Mouse (Mus musculus) ovary, postnatal 14 days (tissue): ENCODE data around the gene Tnik.

ENCODE experiments used
- DNase-seq: peaks from one replicate; pipeline ENCODE4 v3.0.0; 2022; ENCODE audit warnings: low spot score

Gene Tnik

GRCm38 (mm10) chr3:28405391-28405790 lies 142.4 kb downstream of the Tnik start:
- no peak for DNase-seq

DNA sequence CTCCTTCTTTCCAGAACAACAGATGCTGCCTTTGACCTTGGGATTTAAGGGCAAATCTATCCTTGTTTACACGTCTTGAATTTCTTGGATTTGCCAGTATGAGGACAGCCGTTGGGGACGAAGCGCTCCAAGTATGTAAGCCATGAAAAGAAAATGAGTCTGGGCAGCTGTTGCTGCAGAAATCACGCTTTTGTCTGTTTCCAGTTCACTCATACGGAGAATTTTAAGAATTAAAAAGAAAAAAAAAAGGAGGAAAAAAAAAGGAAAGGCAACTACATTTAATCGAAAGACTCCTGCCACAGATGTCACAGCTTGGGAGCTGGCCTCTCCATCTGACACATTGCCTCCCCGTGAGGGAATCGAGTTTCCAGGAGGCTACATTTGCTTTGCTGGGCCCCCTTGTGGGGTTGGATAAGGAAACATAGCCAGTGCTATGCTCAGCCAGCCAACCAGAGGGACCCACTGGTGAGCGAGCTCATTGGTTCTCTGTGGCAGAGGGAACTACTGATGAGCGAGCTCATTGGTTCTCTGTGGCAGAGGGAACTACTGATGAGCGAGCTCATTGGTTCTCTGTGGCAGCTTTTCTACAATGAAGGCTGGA lies 145.9 kb downstream of the Tnik start:
- peak; percentile 7 for DNase-seq

- DNase-seq = no peak
These were observed 147.3 kb downstream of the Tnik start for GRCm38 (mm10) chr3:28410269-28410668.

DNA sequence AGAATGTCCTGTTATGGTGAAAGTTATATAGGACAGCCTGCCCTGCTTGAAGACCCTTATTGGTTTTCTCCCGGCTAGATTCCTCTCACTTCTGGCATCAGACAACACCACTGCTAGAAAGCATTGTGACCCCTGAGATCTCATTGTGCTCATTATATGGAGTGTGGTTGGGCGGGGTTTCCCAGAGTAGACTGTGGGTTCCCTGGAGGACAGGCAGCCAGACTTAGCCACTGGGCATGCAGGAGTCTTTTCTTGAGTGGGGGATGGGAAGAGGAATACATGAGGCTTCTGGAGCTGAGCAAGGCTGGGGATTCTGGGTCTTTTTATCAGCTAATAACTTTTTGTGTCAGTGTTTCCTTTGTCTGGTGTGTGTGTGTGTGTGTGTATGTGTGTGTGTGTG lies 153.0 kb downstream of the Tnik start:
- no peak for DNase-seq

- no peak for DNase-seq
These were observed 154.2 kb downstream of the Tnik start for GRCm38 (mm10) chr3:28417091-28417715.

DNA sequence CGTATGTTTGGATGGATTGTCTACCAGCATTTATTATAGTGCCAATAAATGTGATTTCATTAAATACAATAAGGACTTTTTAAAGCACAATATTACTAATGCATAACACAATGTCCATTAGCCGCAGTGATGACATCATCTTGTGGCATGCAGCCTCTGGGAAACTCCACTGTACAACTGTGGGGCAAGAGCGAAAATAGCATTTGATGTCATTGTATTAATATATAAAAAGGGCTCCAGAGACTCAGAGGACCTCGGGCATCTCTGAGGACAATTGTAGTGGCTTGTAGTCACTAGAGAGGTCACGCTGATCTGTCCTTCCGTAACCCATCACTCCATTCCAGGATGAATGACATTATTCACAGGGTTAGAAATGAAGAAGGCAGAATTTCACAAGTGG lies 157.2 kb downstream of the Tnik start:
- no peak for DNase-seq

- no peak for DNase-seq
These were observed 157.7 kb downstream of the Tnik start for GRCm38 (mm10) chr3:28420698-28421097.

DNA sequence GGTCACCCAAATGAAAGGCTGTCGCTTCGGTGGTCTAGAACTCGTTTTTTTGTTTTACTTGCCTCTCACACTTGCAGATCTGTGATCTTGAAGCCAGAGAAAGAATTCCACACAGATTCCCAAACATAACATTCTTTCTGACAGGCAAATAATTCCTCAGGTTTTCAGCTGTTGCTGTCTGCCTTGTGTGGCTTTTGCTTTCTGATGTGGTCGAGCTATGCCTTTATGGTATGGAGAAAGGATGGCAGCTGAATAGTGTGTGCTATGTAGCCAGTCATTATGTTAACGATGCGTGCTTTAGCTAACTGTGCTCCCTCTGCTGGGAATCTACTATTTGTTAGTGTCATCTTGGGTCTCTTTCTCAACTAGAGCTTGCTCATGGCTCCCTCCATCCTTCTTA lies 158.8 kb downstream of the Tnik start:
- DNase-seq = no peak

DNA sequence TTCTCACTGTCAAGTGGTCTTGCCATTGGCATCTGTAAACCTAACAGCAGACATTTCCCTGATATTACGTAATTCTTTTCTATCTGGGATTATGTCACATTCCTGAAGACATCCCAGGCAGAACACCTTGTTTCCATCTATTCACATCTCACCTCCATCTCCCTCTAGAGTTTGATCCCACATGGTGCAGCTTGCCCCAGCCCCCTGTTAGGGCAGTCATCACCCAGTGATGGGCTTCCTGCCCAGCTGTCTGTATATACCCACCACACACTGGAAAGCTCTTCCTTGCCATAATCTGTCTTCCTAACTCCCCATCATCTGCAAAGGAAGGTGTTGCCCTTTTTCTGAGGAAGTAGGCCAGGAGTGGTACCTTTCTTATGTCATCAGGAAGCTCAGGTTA lies 159.2 kb downstream of the Tnik start:
- no peak for DNase-seq

- DNase-seq = no peak
These were observed 162.9 kb downstream of the Tnik start for GRCm38 (mm10) chr3:28425911-28426310.

DNA sequence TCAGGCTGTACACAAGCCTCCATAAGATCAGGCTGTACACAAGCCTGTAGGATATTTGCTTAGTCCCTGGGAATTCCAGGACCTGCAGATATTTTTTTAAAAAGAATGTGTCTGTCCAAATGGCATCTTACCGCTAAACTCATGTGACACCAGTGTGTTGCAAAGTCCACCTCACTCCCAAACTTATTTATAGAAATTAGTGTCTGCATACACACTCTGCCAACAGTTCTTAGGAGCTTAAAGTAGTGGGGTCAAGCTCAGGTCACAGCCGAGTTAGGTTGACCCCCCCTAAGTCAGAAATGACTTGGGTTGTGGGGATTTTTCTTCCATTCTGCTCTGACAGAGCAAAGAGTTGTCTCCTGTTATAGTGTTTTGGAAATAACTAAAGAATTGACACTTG lies 168.4 kb downstream of the Tnik start:
- DNase-seq = no peak

GRCm38 (mm10) chr3:28432321-28432720 lies 169.3 kb downstream of the Tnik start:
- no peak for DNase-seq

- no peak for DNase-seq
These were observed 172.5 kb downstream of the Tnik start for GRCm38 (mm10) chr3:28435478-28435877.

- no peak for DNase-seq
These were observed 174.4 kb downstream of the Tnik start for GRCm38 (mm10) chr3:28437429-28437828.

DNA sequence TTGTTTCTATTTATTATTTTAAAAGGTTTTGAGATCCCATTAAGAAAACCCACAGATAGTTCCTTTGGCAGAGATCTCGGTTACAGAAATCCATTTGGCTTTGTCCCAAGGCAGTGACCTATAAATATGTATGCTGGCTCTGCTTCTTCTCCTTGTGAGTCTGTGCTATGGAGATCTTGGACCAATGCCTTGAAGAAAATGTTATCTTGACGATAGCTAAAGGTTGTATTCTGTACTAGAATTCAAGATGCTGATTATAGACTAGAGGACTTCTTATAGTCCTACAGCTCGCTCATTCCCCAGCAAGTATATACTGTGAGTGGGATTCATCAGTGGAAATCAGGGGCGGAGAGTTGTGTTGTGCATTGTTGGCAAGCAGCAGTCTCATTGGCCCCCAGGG lies 178.5 kb downstream of the Tnik start:
- no peak for DNase-seq

DNA sequence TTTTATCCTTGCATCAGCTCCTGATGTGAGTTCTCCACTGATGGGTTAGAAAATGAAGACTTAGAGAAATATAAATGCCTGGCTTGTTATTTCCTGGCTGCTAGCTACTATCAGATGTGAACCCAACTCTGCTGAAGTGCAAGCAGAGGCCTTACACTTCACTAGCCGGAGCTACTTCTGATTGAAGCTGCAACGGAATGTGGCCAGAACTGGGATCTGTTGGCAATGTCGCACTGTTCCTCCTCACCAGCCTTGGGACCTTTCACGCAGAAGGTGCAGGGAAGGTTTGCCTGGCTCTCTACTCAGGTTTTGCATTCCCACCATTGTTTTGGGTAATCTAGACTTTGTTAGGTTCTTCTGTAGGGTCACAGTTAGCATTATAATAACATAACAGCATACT lies 179.1 kb downstream of the Tnik start:
- DNase-seq = no peak

- no peak for DNase-seq
These were observed 184.9 kb downstream of the Tnik start for GRCm38 (mm10) chr3:28447950-28448349.

- DNase-seq = no peak
These were observed 190.4 kb downstream of the Tnik start for GRCm38 (mm10) chr3:28453458-28453857.

GRCm38 (mm10) chr3:28456842-28457241 lies 193.8 kb downstream of the Tnik start:
- DNase-seq = no peak

- no peak for DNase-seq
These were observed 194.5 kb downstream of the Tnik start for GRCm38 (mm10) chr3:28457517-28457916.

GRCm38 (mm10) chr3:28466688-28467087 lies 203.7 kb downstream of the Tnik start:
- DNase-seq = no peak

- no peak for DNase-seq
These were observed 204.2 kb downstream of the Tnik start for GRCm38 (mm10) chr3:28467148-28467754.

DNA sequence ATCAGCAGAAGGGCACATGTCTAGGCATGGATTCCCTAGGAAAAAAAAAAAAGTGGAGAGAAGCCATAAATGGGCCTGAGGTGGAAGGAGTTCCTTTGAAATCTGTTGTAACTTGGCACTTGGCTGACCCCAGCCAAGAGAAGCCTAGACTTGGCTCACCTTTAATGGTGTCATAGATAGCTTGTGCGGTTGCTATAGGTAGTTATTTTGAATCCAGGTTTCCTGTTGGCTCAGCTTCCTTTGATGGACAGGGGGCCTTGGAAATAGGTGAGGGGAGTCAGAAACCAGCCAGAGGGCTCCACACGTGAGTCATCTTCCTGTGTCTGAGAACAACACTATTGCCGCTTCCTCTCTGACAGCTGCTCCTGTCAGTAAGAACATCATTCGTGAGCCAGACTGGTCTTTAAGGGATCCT lies 204.9 kb downstream of the Tnik start:
- DNase-seq = no peak

GRCm38 (mm10) chr3:28473439-28473838 lies 210.4 kb downstream of the Tnik start:
- DNase-seq = no peak
